Mouse (Mus musculus): ENCODE data around the gene Crat. TPM values are rescaled to one million over a fixed set of nuclear protein-coding genes. Genes with fewer than 3 reads are reported as not detected.

The Crat gene
- polyA plus RNA-seq, 1 experiment, result 53.1 TPM

DNA sequence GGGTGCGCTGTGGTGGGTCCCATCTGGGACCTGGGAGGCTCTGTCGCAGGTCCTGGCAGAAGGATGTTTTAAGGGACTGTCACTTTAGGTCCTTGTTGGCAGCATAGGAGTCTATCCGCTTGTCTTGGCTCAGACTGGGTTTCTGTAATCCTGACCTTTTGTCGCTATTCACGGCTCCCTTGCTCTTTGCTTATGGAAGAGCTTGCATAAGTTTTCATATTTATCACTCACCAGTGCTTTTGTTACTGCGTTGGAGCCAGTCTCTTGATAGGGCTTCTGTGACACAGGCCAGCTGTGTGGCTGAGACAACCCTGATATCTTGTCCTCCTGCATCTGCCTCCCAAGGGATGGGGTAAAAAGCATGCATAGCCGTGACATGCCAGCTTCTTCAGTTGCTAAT is 36.3 kb downstream of the Crat start:
- DNase-seq (ENCODE audit: extremely low spot score in 1 of 2, low spot score in 1 of 2), result no peak

DNA sequence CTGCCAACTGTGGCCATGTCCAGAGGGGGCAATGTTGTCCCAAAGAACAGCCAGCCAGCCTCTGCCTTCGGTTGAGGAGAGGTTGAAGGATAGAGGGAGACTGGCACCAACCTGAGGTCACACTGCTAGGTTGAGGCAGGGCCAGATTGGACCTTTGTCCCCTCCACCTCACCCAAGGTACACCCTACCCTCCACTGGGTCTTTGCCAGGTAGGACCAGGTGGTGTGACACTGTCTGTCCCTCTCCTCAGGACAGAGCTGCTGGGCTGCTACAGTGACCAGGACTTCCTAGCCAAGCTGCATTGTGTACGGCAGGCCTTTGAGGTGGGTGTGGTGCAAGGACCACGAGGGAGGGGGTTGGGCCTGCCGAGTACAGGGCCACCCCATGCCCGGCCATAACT is 37.9 kb downstream of the Crat start:
- DNase-seq (ENCODE audit: extremely low spot score in 1 of 2, low spot score in 1 of 2), result no peak

DNA sequence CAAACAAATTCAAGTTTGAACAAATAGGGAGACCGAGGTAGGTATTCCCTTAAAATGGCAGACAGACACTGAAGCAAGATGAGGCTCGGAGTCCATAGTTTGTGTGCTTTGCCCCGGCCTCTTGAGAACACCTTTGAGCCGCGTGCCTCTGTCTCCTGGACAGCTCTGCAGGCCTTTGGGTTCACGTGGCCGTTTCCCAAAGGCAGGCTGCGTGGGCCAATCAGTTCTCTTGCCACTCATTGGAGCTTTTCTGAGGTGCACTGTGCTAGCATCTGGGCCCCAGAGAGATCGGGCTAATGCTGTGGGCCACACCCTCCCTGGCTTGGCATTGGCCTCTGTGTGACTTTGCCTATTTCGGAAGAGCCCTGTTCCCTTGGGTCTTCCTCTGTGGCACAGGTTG is 39.7 kb downstream of the Crat start:
- DNase-seq (ENCODE audit: extremely low spot score in 1 of 2, low spot score in 1 of 2), result no peak

DNA sequence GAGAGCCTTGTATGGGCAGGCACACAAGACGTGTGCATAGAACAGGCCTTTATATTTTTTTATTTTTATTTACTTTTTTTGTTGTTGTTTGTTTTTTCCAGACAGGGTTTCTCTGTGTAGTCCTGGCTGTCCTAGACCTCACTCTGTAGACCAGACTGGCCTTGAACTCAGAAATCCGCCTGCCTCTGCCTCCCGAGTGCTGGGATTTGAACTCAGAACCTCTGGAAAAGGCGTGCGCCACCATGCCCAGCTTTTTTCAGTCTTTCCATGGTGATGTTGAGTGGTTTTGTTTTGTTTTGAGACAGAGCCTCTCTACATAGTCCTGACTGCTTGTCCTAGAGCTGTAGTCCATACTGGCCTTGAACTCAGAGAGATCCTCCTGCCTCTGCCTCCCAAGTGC is 42.9 kb downstream of the Crat start:
- no peak for DNase-seq (ENCODE audit: extremely low spot score in 1 of 2, low spot score in 1 of 2)

DNA sequence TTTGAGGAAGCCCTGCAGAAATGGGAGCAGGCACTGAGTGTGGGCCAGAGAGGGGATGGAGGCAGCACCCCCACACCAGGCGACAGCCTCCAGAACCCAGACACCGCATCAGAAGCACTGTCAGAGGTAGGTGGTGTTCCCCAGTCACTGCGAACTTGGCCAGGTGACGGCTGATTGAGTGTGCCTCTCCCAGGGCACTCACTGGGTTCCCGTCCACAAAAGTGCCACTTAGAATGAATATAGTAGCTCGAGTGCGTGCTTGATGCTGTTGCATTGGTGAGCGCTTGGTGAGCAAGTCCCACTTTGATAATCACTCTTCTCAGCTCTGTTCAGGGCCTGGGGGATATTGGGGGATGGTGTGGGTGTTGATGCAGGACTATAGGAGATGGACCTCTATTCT is 44.1 kb downstream of the Crat start:
- no peak for DNase-seq (ENCODE audit: extremely low spot score in 1 of 2, low spot score in 1 of 2)

DNA sequence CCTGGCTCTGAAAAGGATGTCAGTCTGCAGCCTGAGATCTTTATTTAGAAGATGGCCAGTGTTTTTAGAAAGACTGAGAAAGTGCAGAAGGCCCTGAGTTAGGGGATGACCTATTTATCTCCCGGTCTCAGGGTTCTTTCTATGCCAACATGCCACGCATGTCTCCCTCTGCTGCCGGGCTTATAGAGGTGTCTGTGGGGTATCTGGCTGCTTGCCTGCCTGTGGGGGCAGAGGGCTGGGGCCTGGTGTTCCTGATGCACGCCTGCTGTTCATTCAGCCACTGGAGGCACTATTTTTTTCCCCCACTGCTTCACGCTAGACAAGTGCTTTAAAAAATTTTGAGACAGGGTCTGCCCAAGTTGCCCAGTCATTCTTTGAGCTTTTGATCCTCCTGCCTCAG is 49.4 kb downstream of the Crat start:
- DNase-seq (ENCODE audit: extremely low spot score in 1 of 2, low spot score in 1 of 2), result peak in 1 of 2 experiments; percentile 47

DNA sequence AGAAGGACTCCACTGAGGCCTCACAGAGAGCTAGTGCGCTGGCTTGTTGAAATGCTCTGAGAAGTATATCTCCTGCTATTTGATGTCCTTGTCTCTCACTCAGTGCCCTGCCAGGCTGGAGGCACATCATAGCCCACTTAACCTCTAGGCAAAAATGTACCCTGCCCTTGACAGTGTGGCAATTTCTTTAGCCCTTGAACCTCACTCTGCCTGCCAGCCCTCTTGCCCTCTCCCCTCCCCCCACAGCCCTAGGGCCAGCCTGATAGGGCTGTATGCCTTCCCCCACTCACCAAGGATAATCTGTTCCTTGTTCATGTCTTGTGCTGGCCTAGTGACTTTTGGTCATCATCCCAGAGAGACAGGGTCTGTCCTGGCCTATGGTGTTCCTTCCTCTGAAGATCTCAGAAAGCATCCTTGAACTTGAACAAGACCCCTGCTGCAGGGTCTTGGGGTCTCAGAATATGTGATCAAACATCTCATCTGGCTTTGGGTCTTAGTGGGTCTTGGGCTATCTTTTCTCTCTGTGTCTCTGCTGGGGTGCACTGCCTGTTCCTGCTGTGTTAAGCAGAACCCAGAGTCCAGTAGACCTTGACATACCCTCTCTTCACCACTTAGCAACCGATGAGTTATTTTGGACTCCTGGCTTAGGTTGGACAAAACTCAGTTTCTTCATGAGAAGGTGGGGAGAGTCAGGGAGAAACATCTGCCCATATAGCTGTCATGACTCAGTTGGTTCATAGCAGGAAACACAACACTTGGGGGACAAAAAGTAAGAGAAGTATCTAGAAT is 50.1 kb downstream of the Crat start:
- no peak for DNase-seq (ENCODE audit: extremely low spot score in 1 of 2, low spot score in 1 of 2)

DNA sequence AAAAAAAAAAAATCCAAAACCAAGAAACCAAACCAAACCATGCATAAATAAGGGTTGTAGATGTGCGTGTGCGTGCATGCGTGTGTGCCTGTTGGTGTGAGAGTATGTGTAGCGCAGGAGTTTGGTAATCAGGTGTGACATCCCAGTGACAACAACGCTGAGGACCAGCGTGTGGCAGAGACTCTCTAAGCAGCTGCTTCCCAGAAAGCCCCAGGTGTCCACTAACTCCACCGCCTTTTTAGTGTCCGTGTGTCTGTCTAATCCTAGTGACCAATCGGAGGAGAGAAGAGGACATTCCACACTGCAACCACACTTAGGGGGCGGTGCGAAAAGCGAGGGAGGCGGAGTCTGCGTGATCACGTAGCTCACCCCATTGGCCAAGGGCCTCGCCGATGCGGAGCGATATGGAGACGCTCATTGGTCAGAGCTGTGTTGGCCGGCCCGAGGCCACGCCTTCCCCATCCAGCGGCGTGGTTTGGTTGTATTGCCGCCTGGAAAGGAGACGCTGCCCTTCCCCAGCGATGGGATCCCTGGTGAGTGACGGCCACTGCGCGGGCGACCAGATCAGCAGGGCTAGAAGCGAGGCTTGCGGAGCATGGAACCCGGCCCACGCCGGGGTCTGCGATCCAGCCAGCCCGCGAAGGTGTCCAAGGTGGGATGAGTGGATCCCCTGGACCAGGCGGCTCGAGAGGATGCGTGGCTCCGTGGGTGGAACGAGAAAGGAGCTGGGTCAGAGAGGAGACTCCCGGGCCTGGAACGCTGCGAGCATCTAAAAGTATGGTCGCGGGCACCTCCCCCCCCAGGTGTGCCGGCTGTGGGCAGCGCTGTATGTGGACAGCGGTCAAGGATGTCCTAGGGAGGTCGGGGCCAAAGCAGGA is 51.6 kb downstream of the Crat start, which contains the start of gene Miga2:
Miga2 (plus strand) TSS at position 461 of the 878 bp plus-strand sequence.
- peak; percentile 99 for DNase-seq (ENCODE audit: extremely low spot score in 1 of 2, low spot score in 1 of 2)

DNA sequence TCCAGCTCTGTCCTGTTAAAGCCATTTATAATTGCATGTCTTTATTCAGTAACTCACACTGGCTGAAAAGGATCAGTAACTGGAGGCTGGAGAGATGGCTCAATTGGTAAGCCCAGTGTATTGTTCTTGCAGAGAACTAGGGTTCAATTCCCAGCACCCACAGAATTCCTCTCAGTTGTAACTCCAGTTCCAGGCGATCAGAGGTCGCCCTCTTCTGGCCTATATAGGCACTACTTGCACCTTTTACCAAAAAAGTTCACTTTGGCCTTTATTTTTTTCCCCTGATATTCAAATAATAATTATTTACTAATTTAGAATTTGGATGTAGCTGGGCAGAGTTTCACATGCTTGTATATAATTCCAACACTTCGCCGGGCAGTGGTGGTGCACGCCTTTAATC is 52.7 kb downstream of the Crat start:
- DNase-seq (ENCODE audit: extremely low spot score in 1 of 2, low spot score in 1 of 2), result no peak

DNA sequence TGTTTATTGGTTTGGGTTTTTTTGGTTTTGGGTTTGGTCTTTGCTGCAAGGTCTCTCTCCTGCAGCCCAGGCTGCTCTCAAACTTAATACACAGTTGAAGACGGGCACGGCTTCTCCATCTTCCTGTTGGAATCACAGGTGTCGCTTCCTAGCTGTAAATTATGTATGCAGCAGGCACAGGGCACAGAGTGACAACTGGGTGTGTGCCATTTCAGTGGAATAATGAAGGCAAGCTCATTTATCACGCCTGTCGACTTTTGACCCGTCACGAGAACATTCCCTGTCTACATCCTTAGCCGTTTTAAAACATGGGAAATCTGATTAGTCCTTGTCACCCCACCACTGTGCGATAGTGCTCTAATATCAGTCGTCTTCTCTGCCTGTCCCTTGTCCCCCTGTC is 55.0 kb downstream of the Crat start:
- DNase-seq (ENCODE audit: extremely low spot score in 1 of 2, low spot score in 1 of 2), result no peak

DNA sequence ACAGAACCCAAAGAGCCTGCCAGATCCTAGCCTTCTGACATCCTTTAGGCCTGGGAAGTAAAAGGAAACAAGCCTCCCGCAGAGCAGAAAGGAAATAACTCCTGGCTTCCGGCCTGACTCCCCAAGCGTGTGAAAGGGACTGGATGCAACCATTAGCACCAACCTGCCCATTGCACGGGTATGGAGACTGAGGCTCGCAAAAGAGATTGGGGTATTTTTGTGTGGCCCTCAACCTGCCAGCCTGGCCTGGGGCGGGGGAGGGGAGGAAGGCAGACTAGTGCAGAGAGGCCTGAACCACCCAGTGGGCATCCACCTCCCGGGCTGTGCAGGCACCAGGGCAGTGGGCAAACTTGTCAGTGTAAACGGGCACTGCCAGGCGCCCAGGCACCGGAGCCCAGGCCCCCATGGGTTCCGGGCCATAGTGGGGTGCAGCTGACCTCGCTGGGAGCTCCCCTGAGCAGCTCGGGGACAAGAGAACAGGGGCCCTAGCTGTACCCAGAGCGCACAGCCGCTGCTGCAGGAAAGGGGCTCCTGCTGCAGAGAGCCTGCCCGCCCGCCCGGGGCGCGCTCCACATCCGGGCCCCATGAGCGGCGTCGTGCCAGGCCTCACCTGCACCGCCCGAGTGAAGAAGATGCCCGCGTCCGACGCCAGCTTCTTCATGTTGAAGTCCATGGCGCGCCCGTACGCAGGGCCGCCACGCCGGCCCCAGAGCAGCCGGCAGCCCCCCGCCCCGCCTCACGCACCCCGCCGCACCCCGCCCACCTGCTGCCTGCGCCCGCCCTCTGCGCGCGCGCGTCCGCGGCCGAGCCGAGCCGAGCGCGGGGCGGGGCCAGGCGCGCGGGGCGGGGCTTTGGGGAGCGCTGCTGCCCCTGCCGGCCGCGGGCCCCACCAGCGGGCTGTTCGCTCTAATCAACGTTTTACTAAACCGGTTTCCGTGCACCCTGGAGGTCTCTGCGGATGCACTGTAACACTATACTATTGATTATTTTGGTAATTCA is 56.8 kb downstream of the Crat start, which contains the start of gene Sh3glb2:
Sh3glb2 (minus strand) TSS at position 805 of the 999 bp plus-strand sequence.
- peak in 1 of 2 experiments; percentile 78 for DNase-seq (ENCODE audit: extremely low spot score in 1 of 2, low spot score in 1 of 2)

DNA sequence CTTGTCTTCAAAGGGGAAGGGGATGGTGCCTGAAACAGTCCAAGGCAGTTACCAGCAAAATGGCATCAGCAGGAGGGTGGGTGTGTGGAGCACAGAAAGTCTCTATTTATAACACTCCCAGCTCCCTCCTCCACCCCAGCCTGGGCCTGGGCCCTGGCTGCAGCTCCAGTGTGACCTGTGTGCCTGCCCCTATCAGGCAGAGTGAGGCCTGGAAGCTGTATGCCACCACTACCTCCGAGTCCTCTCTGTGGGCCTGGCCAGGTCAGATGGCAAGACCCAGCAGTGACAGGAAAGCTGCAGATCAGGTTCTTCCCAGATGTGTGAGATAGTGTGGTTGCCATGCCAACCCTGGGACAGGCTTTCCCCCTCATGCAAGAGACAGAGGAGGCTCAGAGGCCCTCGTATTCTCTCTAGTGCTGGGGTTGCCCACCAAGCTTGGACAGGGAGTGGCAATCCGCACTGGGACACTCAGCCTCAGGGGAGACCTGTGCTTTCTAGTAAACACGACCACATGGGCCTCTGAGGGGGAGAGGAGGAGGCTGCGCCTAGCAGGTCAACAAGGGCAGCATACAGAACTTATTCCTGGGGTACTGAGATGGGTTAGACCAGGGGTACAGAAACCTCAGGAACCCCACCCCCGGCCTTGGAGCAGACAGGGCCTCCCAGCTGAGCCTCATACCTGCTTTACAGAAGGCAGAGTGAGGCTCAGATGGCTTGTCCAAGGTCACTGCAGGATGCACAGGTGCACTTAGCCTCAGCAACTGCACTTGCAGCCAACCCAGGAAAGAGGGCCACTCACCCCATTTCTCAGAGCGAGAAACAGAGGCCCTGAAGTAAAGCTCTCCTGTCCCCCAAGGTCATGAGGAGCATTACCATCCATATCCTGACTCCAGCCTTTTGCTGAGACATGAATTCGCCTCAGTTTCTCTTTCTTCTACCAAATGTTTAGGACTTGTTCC is 57.8 kb downstream of the Crat start:
- DNase-seq (ENCODE audit: extremely low spot score in 1 of 2, low spot score in 1 of 2), result peak in 1 of 2 experiments; percentile 66

DNA sequence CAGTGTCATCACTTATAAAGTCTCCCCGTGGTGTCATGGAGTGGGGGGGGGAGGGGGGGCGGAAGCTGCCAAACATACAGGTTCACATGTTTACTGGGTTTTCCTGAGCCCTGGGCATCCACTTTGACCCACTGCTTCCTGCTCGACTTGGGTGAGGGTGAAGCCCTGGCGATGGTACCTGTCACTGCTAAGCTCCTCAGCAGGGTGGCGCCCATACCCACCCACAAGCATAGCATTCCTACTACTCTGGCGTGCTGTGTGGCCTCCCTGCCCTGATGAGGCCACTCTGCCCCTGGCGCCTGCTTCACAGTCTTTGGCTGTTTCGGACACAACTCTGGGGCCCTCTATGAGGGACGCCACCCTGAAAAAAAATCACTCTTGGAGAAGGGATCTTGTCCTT is 58.7 kb downstream of the Crat start:
- DNase-seq (ENCODE audit: extremely low spot score in 1 of 2, low spot score in 1 of 2), result no peak

DNA sequence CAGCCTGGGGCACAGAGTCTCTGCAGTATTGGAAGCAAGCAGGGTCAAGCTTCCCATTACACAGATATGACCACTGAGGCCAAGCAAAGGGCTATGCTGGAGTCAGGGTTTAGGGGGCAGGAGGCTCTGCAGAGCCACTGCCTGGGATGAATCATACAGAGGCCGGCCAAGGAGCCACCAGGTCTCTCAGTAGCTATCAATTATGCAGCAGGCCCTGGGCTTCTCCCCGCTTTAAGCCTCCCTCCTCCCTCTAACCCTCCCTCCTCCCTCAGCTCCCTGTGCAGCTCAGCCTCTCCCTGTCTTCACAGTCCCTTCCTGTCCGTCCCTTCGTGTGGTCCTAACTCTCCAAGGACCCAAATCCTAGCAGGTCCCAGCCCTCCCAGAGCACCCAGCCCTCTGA is 59.3 kb downstream of the Crat start:
- DNase-seq (ENCODE audit: extremely low spot score in 1 of 2, low spot score in 1 of 2), result no peak

DNA sequence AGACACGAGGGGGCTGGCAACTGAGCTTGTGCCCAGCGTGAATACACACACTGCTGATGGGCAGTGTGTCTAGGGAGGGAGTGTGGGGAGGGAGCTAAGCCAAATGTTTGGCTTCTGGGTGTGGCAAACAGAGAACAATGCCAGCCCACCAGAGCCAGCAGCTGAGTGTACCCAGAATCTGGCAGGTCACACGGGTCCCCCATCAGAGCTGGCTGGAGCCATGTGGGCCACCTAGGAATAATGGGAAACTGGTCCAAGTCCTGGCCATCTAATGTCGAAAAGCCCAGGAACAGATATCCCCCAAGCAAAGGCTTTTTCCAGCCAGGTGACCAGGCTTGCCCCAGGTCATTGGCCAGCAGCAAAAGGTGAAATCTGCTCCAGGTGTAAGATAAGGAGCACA is 59.8 kb downstream of the Crat start:
- no peak for DNase-seq (ENCODE audit: extremely low spot score in 1 of 2, low spot score in 1 of 2)

DNA sequence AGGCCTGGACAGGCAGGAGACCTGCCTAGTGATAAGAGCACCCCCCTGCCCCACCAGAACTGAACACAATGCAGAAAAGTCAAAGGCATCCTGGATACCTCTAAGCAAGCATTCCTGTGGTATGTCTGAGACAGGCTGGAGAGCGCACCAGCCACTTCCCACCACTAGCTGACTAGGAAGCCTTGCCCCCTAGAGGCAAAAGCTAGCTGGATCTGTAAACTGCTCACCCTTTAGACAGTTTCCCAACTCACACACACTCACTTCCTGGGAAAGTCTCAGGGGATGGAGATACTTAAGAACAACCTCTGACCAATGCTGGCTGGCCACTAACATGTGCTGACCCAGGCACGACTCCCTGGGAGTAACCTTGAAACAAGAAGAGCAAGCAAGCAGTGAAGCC is 64.5 kb downstream of the Crat start:
- no peak for DNase-seq (ENCODE audit: extremely low spot score in 1 of 2, low spot score in 1 of 2)
